Mouse (Mus musculus) heart, embryonic 10.5 days (tissue): ENCODE data around the gene Gm28038. TPM values are rescaled to one million over a fixed set of nuclear protein-coding genes. Genes with fewer than 3 reads are reported as not detected.

Experiments used
- DNase-seq: peaks from one replicate; pipeline ENCODE4 v3.0.0-alpha.2; 2017; ENCODE audit warnings: low spot score
- H3K27ac ChIP-seq: fragments of 300-500 bp; sonication (generic); 2 replicates; pipeline ENCODE4 v1.5.1; 2016; ENCODE audit warnings: mild to moderate bottlenecking
- H3K27me3 ChIP-seq: fragments of 300-500 bp; sonication (generic); 2 replicates; pipeline ENCODE4 v1.6.1; 2016; ENCODE audit warnings: mild to moderate bottlenecking; ENCODE audit not compliant: poor library complexity, insufficient read depth, severe bottlenecking
- H3K36me3 ChIP-seq: fragments of 300-500 bp; sonication (generic); 2 replicates; pipeline ENCODE4 v1.6.1; 2016; ENCODE audit warnings: mild to moderate bottlenecking, moderate library complexity
- H3K4me1 ChIP-seq: fragments of 300-500 bp; sonication (generic); 2 replicates; pipeline ENCODE4 v1.6.1; 2016; ENCODE audit warnings: mild to moderate bottlenecking
- H3K4me3 ChIP-seq: fragments of 300-500 bp; sonication (generic); 2 replicates; pipeline ENCODE4 v1.5.1; 2016; ENCODE audit warnings: mild to moderate bottlenecking, moderate library complexity
- H3K9me3 ChIP-seq: fragments of 300-500 bp; sonication (generic); 2 replicates; pipeline ENCODE4 v1.6.1; 2016; ENCODE audit warnings: mild to moderate bottlenecking, moderate library complexity
- WGBS: fragments of 180-500 bp; shearing (Covaris S2); methylation state at CpG from one replicate; pipeline ENCODE4 v1.1.7; 2016; 5-methylcytosine and 5-hydroxymethylcytosine counted together
- polyA plus RNA-seq: library from polyadenylated mRNA; unstranded; fragments of >200 nt; fragmentation: Nextera tagmentation; extraction: Ambion mirVana; gene quantifications from 2 replicates; pipeline ENCODE4 v1.2.1, GENCODE M21; 2016

Gene Gm28038
- polyA plus RNA-seq, 1 experiment from 2014 or later = not detected

DNA sequence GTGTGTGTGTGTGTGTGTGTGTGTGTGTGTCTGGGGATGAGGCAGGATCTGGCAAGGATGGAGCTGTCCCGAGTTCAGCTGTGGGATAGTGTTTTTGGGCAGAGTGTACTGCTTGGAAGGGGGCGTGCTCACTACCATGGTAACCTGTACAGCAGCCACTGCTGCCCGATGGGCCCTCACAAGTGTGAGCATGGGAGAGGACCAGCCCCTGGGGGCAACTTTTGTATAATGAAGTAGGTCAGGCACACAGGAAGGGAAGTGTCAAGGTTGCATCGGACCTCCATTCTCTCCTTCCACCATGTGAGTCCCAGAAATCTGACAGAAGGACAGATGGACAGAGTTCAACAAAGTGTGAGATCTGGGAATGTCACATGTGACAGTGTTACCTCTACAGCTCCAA, 33.2 kb upstream of the Gm28038 start:
- H3K4me3 ChIP-seq = no peak overlapping the region
- peaks cover 77% of the 10 kb centered on the region for H3K36me3 ChIP-seq
- H3K27ac ChIP-seq = no peak overlapping the region
- no peak for DNase-seq
- H3K4me1 ChIP-seq = peaks cover 23% of the 10 kb centered on the region
- H3K9me3 ChIP-seq = no peaks in the 10 kb centered on the region
- no peaks in the 10 kb centered on the region for H3K27me3 ChIP-seq
- 82% methylated on average over 4 of the region's 4 CpGs for WGBS

DNA sequence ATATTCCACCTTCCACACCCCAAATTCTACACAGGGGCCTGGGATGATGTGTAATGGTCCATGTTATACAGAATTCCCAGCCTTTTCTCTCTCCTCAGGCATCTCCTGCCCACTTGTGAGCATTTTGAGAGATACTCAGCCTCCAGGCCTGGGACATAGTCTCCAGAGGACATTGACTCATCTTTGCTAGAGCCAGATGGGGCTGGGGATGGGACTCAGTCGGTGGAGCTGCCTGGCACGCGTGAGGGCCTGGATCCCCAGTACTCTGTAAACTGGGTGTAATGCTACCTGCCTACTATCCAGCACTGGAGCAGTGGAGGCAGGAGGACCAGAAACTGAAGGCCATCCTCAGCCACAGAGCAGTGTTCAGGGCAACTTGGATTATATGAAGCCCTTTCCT, 31.7 kb upstream of the Gm28038 start:
- H3K4me1 ChIP-seq = peaks cover 23% of the 10 kb centered on the region
- peaks cover 73% of the 10 kb centered on the region for H3K36me3 ChIP-seq
- H3K4me3 ChIP-seq = no peak overlapping the region
- WGBS = 98% methylated on average over 3 of the region's 3 CpGs
- no peaks in the 10 kb centered on the region for H3K27me3 ChIP-seq
- H3K9me3 ChIP-seq = no peaks in the 10 kb centered on the region
- no peak overlapping the region for H3K27ac ChIP-seq
- DNase-seq = no peak

DNA sequence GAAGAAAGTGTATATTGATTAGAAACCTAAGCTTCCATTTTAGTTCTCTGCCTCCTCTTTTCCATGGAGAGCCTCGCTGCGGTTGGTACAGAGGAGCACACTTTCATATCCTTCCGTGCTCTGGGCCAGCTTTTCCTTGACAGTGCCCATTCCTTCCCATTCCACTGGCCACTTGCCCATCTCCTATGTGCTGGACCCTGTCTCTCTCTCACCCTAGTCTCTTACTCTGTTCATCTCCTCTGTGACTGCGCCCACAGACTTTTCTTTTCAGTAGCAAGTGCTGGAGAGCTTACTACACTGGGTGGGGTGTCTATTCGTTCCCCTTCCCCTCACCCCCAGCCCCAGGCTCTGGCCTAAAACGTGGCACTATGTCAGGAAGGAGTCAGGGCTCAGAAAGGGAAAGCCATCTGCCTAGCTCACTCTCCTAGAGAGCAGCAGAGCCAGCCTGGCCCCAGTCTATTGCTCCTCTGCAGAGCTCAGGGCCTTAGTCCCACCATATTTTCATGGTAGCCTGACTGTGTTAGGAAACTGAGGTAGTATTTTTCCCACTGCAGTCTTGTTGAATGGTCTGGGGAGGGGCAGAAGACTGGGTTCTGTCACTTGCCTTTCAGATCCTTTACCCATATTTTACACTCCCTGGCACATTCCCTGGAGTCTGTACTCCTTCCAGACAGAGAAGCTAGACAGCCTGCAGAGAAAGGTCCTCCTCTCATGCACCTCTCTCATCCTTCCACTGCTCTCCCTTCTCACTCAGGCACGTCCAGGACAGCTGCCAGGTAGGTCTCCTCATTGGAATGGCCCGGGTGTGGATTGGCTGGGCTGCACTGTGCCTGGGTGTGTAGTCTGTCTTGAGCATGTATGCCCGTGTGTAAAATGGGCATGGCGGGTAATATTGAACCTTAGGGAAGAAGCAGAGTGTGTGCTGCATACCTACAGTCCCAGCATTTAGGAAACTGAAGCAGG, 30.4 kb upstream of the Gm28038 start:
- peaks cover 71% of the 10 kb centered on the region for H3K36me3 ChIP-seq
- H3K27ac ChIP-seq = no peak overlapping the region

DNA sequence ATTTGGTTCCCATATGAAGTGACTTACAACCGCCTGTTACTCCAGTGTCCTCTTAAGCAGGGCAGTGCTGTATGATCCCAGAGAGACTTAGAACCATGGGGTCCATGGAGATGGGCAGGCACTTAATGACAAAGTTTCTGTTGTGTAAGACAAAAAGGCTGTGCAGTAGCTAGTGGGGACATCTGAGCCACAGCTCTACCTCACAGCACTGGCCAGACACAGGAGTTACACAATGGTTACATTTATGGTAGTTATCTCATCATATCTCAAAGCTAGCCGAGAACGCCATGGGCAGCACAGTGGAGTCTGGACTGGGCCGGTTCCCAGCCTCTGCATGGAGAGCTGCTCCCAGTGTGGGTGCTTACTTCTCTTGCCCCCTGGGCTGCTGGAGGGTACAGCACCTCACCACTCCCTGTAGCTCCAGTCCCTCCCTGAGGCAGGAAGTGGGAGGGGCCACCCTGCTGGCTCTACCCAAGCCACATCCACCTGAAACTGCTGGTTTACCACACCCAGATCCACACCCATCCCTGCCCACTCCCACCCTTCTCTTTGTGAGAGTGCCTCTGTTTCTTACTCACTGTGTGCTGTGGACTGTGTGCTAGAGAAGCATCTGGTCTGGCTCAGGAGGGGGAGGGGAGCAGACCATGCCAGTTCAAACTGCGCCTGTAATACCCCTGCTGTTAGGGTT, 29.3 kb upstream of the Gm28038 start:
- Histone ChIP-seq H3K27me3 (no peaks in the 10 kb centered on the region), H3K36me3 (peaks cover 80% of the 10 kb centered on the region), H3K9me3 (no peaks in the 10 kb centered on the region), H3K4me1 (peaks cover 23% of the 10 kb centered on the region), H3K4me3 (no peak overlapping the region), H3K27ac (peak overlapping the region; percentile 62; the same call in 1 of the 2 replicates)
- WGBS = 65% methylated on average over 5 of the region's 5 CpGs
- no peak for DNase-seq

More for the DNA sequence above, 30.4 kb upstream of the Gm28038 start:
- DNase-seq = no peak
- WGBS = 87% methylated on average over 10 of the region's 10 CpGs
- Histone ChIP-seq H3K4me1 (peaks cover 23% of the 10 kb centered on the region), H3K9me3 (no peaks in the 10 kb centered on the region), H3K27me3 (no peaks in the 10 kb centered on the region), H3K4me3 (no peak overlapping the region)

DNA sequence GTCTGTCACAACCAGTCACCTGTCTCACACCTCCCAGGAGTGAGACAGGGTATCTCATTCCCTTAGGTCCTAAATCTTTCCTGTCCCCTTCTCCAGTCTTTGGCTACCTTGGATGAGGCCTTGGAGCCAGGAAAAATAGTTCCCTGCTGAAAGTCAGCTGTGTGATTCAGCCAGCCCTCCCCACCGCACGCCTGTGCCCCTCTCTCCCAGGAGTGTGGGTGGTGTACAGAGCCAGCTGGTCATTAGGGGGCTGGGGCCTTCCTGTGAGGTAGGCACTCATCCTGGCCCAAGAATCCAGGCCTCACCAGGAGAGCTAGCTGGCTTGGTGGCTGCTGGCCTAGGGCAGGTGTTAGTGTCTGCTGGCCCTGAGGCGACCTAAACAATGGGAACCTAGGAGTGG, 28.3 kb upstream of the Gm28038 start:
- no peak overlapping the region for H3K27ac ChIP-seq
- no peaks in the 10 kb centered on the region for H3K9me3 ChIP-seq
- no peak overlapping the region for H3K4me3 ChIP-seq
- 85% methylated on average over 3 of the region's 3 CpGs for WGBS
- peaks cover 23% of the 10 kb centered on the region for H3K4me1 ChIP-seq
- no peak for DNase-seq
- H3K36me3 ChIP-seq = peaks cover 85% of the 10 kb centered on the region
- H3K27me3 ChIP-seq = no peaks in the 10 kb centered on the region

DNA sequence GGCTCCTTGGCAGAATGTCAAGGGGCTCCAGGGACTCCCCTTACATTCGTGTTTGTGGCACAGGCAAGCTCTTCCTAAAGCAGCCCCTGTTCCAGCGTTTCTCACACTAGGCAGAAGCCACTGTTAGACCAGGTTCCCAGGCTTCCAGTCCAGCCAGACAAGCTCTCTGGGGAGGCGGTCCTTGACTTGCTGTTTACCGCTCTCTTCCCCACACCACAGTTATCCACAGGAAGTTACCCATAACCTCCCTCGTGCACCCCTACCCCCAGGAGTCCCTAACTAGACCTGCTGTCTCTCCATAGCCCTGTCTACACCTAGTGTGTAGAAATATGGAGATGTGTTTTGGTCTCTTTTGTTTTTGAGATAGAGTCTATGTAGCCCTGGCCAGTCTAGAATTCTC, 27.0 kb upstream of the Gm28038 start:
- peaks cover 85% of the 10 kb centered on the region for H3K36me3 ChIP-seq
- DNase-seq = no peak

DNA sequence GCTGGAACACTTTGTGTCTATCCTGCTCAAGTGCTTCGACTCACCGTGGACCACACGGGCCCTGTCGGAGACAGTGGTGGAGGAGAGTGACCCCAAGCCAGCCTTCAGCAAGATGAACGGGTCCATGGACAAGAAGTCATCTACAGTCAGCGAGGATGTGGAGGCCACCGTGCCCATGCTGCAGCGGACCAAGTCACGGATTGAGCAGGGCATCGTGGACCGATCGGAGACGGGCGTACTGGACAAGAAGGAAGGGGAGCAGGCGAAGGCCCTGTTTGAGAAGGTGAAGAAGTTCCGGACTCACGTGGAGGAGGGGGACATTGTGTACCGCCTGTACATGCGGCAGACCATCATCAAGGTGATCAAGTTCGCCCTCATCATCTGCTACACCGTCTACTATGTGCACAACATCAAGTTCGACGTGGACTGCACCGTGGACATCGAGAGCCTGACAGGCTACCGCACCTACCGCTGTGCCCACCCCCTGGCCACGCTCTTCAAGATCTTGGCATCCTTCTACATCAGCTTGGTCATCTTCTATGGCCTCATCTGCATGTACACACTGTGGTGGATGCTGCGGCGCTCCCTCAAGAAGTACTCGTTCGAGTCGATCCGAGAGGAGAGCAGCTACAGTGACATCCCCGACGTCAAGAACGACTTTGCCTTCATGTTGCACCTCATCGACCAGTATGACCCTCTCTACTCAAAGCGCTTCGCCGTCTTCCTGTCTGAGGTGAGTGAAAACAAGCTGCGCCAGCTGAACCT, 25.0 kb upstream of the Gm28038 start:
- H3K4me3 ChIP-seq = no peak overlapping the region
- H3K36me3 ChIP-seq = peaks cover 85% of the 10 kb centered on the region
- no peaks in the 10 kb centered on the region for H3K9me3 ChIP-seq
- 94% methylated on average over 42 of the region's 42 CpGs for WGBS
- DNase-seq = no peak
- no peaks in the 10 kb centered on the region for H3K27me3 ChIP-seq
- no peak overlapping the region for H3K27ac ChIP-seq
- H3K4me1 ChIP-seq = peaks cover 46% of the 10 kb centered on the region

More for the DNA sequence above, 27.0 kb upstream of the Gm28038 start:
- H3K4me3 ChIP-seq = no peak overlapping the region
- H3K27ac ChIP-seq = no peak overlapping the region
- peaks cover 34% of the 10 kb centered on the region for H3K4me1 ChIP-seq
- H3K9me3 ChIP-seq = no peaks in the 10 kb centered on the region
- H3K27me3 ChIP-seq = no peaks in the 10 kb centered on the region
- WGBS = 68% methylated on average over 5 of the region's 5 CpGs

DNA sequence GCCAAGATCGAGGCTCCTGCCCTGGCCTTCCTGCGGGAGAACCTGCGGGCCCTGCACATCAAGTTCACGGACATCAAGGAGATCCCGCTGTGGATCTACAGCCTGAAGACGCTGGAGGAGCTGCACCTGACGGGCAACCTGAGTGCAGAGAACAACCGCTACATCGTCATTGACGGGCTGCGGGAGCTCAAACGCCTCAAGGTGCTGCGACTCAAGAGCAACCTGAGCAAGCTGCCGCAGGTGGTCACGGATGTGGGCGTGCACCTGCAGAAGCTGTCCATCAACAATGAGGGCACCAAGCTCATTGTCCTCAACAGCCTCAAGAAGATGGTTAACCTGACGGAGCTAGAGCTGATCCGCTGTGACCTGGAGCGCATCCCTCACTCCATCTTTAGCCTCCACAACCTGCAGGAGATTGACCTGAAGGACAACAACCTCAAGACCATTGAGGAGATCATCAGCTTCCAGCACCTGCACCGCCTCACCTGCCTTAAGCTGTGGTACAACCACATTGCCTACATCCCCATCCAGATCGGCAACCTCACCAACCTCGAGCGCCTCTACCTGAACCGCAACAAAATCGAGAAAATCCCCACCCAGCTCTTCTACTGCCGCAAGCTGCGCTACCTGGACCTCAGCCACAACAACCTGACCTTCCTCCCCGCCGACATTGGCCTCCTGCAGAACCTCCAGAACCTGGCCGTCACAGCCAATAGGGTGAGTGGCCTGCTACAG, 24.1 kb upstream of the Gm28038 start:
- no peaks in the 10 kb centered on the region for H3K9me3 ChIP-seq
- H3K4me3 ChIP-seq = no peak overlapping the region
- H3K27ac ChIP-seq = no peak overlapping the region
- WGBS = 95% methylated on average over 30 of the region's 30 CpGs
- no peak for DNase-seq
- peaks cover 40% of the 10 kb centered on the region for H3K4me1 ChIP-seq
- H3K36me3 ChIP-seq = peaks cover 88% of the 10 kb centered on the region
- H3K27me3 ChIP-seq = no peaks in the 10 kb centered on the region

DNA sequence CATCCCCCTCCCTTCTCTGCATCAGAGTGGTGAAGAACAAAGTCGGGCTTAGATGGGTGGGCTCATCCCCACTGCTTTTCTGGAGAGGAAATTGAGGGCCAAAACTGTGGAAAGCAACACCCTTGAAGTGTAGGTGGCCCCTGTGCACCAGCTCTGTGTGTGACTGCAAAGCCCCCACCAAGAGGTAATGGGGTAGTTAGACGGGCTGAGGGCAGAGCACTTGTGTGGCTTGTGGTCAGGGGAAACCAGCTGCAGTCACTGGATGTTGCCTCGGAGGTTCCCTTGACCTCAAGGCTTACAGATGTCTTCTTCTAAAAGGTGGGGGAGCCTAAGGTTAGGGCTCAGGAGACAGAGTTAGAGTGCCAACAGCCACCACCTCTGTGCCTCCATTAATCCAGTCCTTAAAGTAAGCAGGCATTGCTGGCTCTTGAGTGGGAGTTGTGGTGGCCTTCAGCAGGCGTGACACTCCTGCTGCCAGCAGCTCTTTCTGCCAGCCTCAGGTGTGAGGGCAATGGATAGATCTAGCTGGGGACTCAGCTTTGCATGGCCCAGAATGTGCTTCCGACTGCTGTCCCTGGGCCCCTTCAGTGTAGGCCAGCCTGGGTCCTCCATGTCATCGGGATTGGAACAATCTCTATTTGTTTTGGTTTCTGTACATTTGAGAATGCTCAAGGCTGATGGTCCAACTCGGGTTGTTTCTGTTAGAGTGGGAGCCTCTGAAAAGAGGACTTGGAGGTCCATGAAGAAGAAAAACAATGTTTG, 23.0 kb upstream of the Gm28038 start:
- Histone ChIP-seq H3K4me3 (no peak overlapping the region), H3K27me3 (no peaks in the 10 kb centered on the region), H3K36me3 (peaks cover 88% of the 10 kb centered on the region), H3K4me1 (peaks cover 30% of the 10 kb centered on the region), H3K9me3 (no peaks in the 10 kb centered on the region), H3K27ac (peak overlapping the region; percentile 42)
- DNase-seq = no peak
- 88% methylated on average over 7 of the region's 7 CpGs for whole genome bisulfite sequencing

DNA sequence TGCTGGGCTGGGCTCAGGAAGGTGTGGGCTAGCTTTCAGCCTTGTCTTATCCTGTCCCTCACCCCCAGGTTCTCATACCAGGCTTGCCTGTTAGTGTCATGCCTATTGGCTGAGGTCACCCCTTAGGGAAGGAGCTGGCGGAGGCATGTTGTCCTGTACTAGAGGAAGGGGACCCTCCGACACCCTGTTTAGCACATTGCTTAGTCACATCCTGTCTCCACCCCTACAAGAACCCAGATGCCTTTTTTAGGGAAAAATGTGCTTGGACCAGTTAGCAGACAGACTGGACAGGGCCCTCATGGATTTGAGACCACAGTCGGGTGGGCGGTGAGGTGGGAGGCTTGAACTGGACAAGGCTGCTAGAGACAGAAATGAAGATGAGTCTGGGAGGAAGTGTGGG, 22.2 kb upstream of the Gm28038 start:
- DNase-seq = no peak
- peaks cover 90% of the 10 kb centered on the region for H3K36me3 ChIP-seq
- no peaks in the 10 kb centered on the region for H3K9me3 ChIP-seq
- H3K27me3 ChIP-seq = no peaks in the 10 kb centered on the region
- 0 out of 2 replicates have a peak overlapping the region, but pooled peaks have one; percentile 3 for H3K4me3 ChIP-seq
- H3K4me1 ChIP-seq = peaks cover 32% of the 10 kb centered on the region
- 57% methylated on average over 4 of the region's 4 CpGs for WGBS
- peak overlapping the region; percentile 42; the same call in 1 of the 2 replicates for H3K27ac ChIP-seq

DNA sequence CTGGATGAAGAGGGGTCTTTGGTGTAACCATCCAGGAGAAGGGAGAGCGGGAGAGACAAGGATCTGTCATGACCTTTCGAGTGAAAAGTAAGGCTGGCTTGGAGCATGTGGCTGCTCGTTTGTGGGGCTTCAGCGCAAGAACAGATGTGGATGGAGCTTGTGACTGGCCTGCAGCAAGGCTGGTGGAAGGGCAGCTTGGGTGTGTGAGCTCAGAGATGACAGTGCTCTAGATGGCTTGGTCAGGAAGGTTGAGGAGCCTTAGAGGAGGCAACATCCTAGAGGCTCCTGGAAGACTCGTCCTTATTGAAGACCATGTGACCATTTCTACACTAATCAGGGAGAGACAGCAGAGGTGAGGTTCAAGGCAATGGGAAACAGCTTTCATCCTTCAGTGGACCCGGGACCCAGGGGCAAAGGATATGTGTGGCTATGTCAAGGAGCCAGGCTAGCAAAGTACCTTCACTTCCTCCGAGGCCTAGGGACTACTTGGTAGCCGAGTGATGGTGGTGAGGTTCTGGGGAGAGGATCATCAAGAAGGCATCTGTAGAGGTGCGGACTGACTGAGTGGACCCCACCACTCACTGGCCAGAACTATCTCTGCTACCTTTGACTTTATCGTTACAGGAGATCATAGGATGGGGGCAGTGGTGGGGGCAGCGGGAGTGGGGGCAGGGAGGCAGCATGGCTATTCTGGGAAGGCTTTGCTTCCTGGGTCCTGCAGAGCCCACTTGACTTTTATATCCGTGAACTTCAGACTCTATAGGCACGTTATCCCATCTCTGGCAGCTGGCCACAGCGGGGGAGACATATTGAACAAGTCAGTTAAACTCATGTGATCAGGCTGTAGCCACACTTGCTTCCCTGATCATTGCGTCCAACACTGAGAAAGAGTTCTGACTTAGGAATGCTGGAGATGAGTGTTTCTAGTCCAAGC, 21.4 kb upstream of the Gm28038 start:
- Histone ChIP-seq H3K36me3 (peaks cover 96% of the 10 kb centered on the region), H3K27ac (peak overlapping the region; percentile 42), H3K4me3 (no peak overlapping the region), H3K4me1 (peaks cover 31% of the 10 kb centered on the region), H3K9me3 (no peaks in the 10 kb centered on the region), H3K27me3 (no peaks in the 10 kb centered on the region)
- 78% methylated on average over 15 of the region's 15 CpGs for WGBS
- no peak for DNase-seq
